Mouse (Mus musculus) stomach, embryonic 14.5 days (tissue): ENCODE data around the gene Acsl1. TPM values are rescaled to one million over a fixed set of nuclear protein-coding genes. Genes with fewer than 3 reads are reported as not detected.

Experiments used
- ATAC-seq: fragments of 200-750 bp; cut with Nextera tagmentation; 2 replicates; pipeline ENCODE4 v1.8.0; 2017; ENCODE audit warnings: low read depth, moderate TSS enrichment; ENCODE audit not compliant: insufficient number of reproducible peaks, insufficient read depth, low FRiP score
- H3K27ac ChIP-seq: fragments of 300-500 bp; sonication (generic); 2 replicates; pipeline ENCODE4 v1.5.1; 2014; ENCODE audit warnings: mild to moderate bottlenecking, low read length, moderate library complexity, mixed read lengths
- H3K27me3 ChIP-seq: fragments of 300-500 bp; sonication (generic); 2 replicates; pipeline ENCODE4 v1.6.1; 2014; ENCODE audit warnings: low read length, control low read depth, mixed read lengths; ENCODE audit not compliant: control insufficient read depth, insufficient read depth
- H3K36me3 ChIP-seq: fragments of 300-500 bp; sonication (generic); 2 replicates; pipeline ENCODE4 v1.6.1; 2014; ENCODE audit warnings: mild to moderate bottlenecking, control low read depth, low read length, moderate library complexity, mixed read lengths; ENCODE audit not compliant: control insufficient read depth, insufficient read depth
- H3K4me1 ChIP-seq: fragments of 300-500 bp; sonication (generic); 2 replicates; pipeline ENCODE4 v1.6.1; 2014; ENCODE audit warnings: low read length, control low read depth, mixed read lengths; ENCODE audit not compliant: control insufficient read depth, insufficient read depth
- H3K4me2 ChIP-seq: fragments of 300-500 bp; sonication (generic); replicated peaks from 2 replicates; pipeline ENCODE4 v1.6.1; 2014; ENCODE audit warnings: low read depth, low read length, control low read depth
- H3K4me3 ChIP-seq: fragments of 300-500 bp; sonication (generic); 2 replicates; pipeline ENCODE4 v1.5.1; 2014; ENCODE audit warnings: low read depth, low read length, control low read depth
- H3K9ac ChIP-seq: fragments of 300-500 bp; sonication (generic); replicated peaks from 2 replicates; pipeline ENCODE4 v1.6.1; 2014; ENCODE audit warnings: low read depth, mild to moderate bottlenecking, control low read depth, low read length, moderate library complexity, mixed read lengths
- H3K9me3 ChIP-seq: fragments of 300-500 bp; sonication (generic); 2 replicates; pipeline ENCODE4 v1.6.1; 2016; ENCODE audit warnings: low read depth, low read length, control low read depth; ENCODE audit not compliant: control insufficient read depth
- WGBS: fragments of 180-500 bp; shearing (Covaris S2); extraction: QIAGEN DNeasy Blood & Tissue Kit; methylation state at CpG from one replicate; pipeline ENCODE4 v1.1.7; 2014; 5-methylcytosine and 5-hydroxymethylcytosine counted together
- polyA plus RNA-seq: library from polyadenylated mRNA; unstranded; fragments of >200 nt; fragmentation: Nextera tagmentation; extraction: Ambion mirVana; gene quantifications from 2 replicates; pipeline ENCODE4 v1.2.1, GENCODE M21; 2014

Gene Acsl1
- polyA plus RNA-seq, 1 experiment from 2014 or later, result 17.8 TPM

GRCm38 (mm10) chr8:46445964-46446915 lies 24.6 kb upstream of the Acsl1 start:
- WGBS, result 21% methylated on average over 12 of the region's 12 CpGs
- Histone ChIP-seq H3K4me2 (no peak overlapping the region), H3K9me3 (no peaks in the 10 kb centered on the region), H3K27me3 (no peaks in the 10 kb centered on the region), H3K27ac (no peak overlapping the region), H3K9ac (no peak overlapping the region), H3K4me1 (no peaks in the 10 kb centered on the region), H3K4me3 (no peak overlapping the region), H3K36me3 (no peaks in the 10 kb centered on the region)
- peak; percentile 77 for ATAC-seq

DNA sequence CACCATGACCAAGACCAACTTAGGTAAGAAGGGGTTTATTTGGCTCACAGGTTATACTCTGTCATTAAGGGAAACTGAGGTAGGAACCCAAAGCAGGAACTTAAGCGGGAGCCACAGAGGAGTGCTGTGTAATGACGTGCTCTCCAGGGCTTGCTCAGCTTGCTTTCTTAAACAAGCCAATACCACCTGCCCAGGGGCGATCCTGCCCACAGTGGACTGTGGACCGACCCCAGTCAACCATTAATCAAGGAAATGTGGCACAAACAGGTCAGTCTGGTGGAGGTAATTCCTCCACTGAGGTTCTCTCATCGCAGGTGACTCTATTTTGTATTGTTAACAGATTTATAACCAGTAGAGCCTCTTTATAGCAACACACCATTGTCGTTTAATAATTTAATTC lies 23.5 kb upstream of the Acsl1 start:
- no peak overlapping the region for H3K4me2 ChIP-seq
- H3K27ac ChIP-seq, result no peak overlapping the region
- no peak for ATAC-seq
- no peak overlapping the region for H3K4me3 ChIP-seq
- no peaks in the 10 kb centered on the region for H3K36me3 ChIP-seq
- H3K9me3 ChIP-seq, result no peaks in the 10 kb centered on the region
- H3K27me3 ChIP-seq, result no peaks in the 10 kb centered on the region
- no peak overlapping the region for H3K9ac ChIP-seq
- H3K4me1 ChIP-seq, result no peaks in the 10 kb centered on the region
- WGBS, result 61% methylated on average over 6 of the region's 6 CpGs

GRCm38 (mm10) chr8:46448606-46449005 lies 22.2 kb upstream of the Acsl1 start:
- H3K4me2 ChIP-seq, result no peak overlapping the region
- no peaks in the 10 kb centered on the region for H3K27me3 ChIP-seq
- 77% methylated on average over 5 of the region's 5 CpGs for WGBS
- no peak for ATAC-seq
- no peaks in the 10 kb centered on the region for H3K9me3 ChIP-seq
- no peak overlapping the region for H3K9ac ChIP-seq
- no peaks in the 10 kb centered on the region for H3K36me3 ChIP-seq
- H3K4me1 ChIP-seq, result no peaks in the 10 kb centered on the region
- H3K4me3 ChIP-seq, result no peak overlapping the region
- H3K27ac ChIP-seq, result no peak overlapping the region

DNA sequence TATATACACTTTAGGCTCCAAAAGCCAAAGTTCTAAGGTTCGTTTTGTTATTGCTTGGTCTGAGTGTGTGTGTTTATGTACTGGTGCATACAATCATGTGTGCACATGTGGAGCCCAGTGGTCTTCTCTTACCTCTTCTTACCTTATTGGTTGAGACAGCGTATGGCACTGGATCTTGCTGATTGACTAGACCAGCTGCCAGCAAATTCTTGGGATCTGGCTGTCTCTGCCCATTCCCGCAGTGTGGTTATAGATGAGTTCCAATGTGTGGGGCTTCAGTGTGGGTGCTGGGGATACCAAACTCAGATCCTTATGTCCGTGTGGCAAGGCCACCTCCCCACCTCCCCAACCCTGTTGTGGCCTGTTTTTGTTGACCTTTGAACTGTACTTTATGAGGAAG lies 21.8 kb upstream of the Acsl1 start:
- Histone ChIP-seq H3K4me2 (no peak overlapping the region), H3K4me3 (no peak overlapping the region), H3K4me1 (no peaks in the 10 kb centered on the region), H3K27me3 (no peaks in the 10 kb centered on the region), H3K27ac (no peak overlapping the region), H3K36me3 (no peaks in the 10 kb centered on the region), H3K9me3 (no peaks in the 10 kb centered on the region), H3K9ac (no peak overlapping the region)
- WGBS, result 78% methylated on average over 4 of the region's 4 CpGs
- ATAC-seq, result no peak

DNA sequence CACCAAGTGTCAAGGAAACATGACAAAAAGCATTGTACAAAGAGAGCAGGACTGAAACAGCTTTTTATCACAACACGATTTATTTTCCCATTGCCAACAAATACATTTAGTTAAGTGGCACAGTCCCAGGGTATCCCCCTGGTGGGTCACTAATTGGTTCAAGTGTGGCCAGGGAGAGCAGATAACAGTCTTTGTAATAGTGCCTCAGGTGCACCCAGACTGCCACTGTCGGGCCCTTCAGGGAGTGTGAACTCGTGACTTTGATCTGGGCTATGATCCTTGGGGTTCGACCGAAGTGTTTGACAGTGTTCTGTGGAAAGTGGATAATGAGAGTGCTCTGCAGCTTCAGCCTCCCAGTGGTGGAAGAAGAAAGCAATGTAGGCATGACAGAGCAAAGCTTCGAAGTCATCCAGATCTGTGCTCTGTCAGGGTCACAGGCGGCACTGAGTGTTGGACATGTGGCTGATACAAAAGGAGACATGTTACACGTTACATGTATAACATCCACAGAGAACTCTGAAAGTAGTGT lies 21.1 kb upstream of the Acsl1 start:
- H3K4me1 ChIP-seq, result no peaks in the 10 kb centered on the region
- no peak overlapping the region for H3K4me2 ChIP-seq
- H3K27me3 ChIP-seq, result no peaks in the 10 kb centered on the region
- no peak for ATAC-seq
- no peak overlapping the region for H3K4me3 ChIP-seq
- H3K27ac ChIP-seq, result no peak overlapping the region
- WGBS, result 63% methylated on average over 8 of the region's 8 CpGs
- H3K36me3 ChIP-seq, result no peaks in the 10 kb centered on the region
- H3K9ac ChIP-seq, result no peak overlapping the region
- H3K9me3 ChIP-seq, result no peaks in the 10 kb centered on the region

DNA sequence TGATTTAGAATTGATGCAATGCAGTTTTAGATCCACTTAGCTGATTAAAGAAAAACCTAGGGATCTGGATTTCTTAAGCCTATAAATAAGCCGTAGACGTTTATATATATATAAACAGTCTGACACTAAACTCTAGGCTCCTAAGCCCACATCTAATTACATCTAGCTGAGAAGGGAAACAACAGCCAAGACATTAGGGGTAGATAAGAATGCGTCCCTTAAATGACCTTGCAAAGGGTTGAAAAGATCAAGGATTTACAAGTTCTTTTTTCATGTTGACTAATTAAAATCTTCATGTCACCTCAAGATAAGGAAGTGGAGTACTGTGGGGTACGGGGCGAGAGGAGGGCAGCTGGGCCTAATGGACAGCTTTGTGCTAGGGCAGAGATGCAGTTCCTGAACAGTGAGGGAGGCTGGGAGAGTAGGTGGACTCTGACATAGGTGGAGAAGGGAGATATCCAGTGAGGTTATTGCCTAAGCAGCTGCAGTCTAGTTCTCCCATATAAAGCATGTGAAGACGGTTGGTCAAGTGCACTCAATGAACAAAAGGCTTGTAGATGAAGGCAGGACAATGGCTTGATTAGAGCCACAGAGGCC lies 12.5 kb upstream of the Acsl1 start:
- H3K4me1 ChIP-seq, result no peaks in the 10 kb centered on the region
- no peak overlapping the region for H3K9ac ChIP-seq
- whole genome bisulfite sequencing, result 35% methylated on average over 6 of the region's 6 CpGs
- no peak for ATAC-seq
- no peak overlapping the region for H3K4me2 ChIP-seq
- H3K36me3 ChIP-seq, result no peaks in the 10 kb centered on the region
- no peaks in the 10 kb centered on the region for H3K27me3 ChIP-seq
- no peak overlapping the region for H3K27ac ChIP-seq
- no peaks in the 10 kb centered on the region for H3K9me3 ChIP-seq
- no peak overlapping the region for H3K4me3 ChIP-seq

DNA sequence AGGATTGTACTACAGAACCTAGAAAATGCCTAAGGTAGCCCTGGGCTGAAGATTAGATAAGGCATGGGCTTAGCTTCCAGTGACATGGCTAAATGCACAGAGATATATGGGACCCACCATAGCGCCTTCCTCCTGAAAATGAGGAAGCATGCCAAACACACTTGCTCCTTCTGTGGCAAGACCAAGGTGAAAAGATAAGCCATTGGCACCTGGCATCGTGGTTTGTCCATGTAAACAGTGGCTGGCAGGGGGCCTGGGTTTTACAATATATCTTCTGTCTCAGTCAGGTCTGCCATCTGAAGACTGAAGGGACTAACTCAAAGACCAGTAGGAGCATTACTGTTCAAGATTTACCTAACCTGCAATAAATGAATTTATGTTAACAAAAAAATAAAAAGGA lies 2.4 kb upstream of the Acsl1 start:
- H3K36me3 ChIP-seq, result no peaks in the 10 kb centered on the region
- no peaks in the 10 kb centered on the region for H3K9me3 ChIP-seq
- no peak overlapping the region for H3K4me2 ChIP-seq
- no peak overlapping the region for H3K27ac ChIP-seq
- no peak overlapping the region for H3K4me3 ChIP-seq
- H3K9ac ChIP-seq, result no peak overlapping the region
- no peak for ATAC-seq
- no peaks in the 10 kb centered on the region for H3K27me3 ChIP-seq
- 75% methylated on average over 2 of the region's 2 CpGs for WGBS
- H3K4me1 ChIP-seq, result 0 out of 2 replicates have a peak, but pooled peaks cover 5% of the 10 kb centered on the region

DNA sequence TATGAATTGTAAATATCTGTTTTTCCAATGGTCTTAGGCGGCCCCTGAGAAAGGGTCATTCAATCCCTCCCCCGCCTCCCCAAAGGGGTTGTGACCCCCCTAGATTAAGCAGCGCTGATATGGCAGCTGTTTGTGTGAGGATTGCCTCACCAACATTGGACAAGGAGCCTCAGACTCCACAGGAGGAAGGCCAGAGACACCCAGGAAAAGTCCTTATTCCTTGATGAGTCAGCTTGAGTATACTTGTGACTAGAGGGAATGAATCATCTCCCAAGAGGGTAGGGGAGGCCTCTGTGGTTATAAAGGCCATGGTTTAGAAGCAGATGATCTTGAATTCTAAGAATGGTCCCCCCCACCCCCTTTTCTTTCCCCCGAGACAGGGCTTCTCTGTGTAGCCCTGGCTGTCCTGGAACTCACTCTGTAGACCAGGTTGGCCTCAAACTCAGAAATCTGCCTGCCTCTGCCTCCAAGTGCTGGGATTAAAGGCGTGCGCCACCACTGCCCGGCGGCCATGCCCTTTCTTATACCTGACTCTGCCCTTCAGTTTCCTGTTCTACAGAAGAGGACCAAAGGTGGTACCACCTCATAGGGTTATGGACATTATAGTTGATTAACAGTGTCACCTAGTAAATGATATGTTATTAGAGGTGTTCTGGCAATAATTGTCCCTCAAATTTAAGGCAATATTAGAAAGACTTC lies 1.6 kb upstream of the Acsl1 start:
- Histone ChIP-seq H3K9ac (no peak overlapping the region), H3K27me3 (no peaks in the 10 kb centered on the region), H3K4me1 (0 out of 2 replicates have a peak, but pooled peaks cover 5% of the 10 kb centered on the region), H3K4me3 (no peak overlapping the region), H3K27ac (no peak overlapping the region), H3K9me3 (no peaks in the 10 kb centered on the region), H3K4me2 (no peak overlapping the region), H3K36me3 (no peaks in the 10 kb centered on the region)
- WGBS, result 91% methylated on average over 8 of the region's 8 CpGs
- no peak for ATAC-seq
